Mouse (Mus musculus): Measurements from ENCODE around the gene Pik3ip1.

The Pik3ip1 gene

GRCm38 (mm10) chr11:3329891-3330451 lies at the start of gene Pik3ip1:
Gene Pik3ip1 (plus strand): TSS chr11:3330401.
- no peak for DNase-seq (ENCODE audit: low spot score)

DNA sequence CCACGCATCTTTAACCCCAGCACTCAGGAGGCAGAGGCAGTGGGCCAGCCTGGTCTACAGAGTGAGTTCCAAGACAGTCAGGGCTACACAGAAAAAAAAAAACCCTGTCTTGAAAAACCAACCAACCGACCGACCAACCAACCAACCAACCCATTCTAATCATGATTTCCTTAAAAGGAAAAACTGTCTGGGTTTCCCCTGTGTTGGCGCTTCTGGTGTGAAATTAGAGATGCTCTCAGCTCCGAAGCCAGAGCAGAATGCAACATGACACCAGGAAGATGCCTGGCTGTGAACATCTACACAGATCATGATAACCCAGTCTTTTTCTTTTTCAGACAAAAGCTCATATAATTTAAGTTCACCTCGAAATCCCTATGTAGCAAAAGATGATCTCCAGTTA lies 47.3 kb upstream of the Pik3ip1 start:
- no peak for DNase-seq (ENCODE audit: low spot score)

- no peak for DNase-seq (ENCODE audit: low spot score)
Observed at GRCm38 (mm10) chr11:3283645-3284044, 46.6 kb upstream of the Pik3ip1 start.

GRCm38 (mm10) chr11:3285940-3286339 lies 44.3 kb upstream of the Pik3ip1 start:
- no peak for DNase-seq (ENCODE audit: low spot score)

DNA sequence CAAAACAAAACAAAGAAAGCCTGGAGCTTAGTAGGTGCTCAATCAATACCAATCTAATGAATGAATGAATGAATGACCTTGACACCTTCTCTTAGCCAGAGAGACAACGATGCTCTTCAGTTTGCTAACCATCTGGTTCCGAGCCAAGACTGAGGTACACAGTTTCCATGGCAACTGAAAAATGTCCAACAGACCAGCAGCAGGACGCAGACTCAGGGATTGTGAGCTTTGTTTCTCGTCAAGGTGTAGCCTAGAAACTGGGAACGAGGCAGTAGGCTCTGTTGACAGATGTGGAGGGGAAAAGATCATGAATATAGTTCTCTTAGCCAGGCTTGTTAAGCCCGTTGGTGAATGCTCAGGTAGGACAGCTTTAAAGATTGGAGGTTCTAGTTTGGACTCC lies 43.1 kb upstream of the Pik3ip1 start:
- no peak for DNase-seq (ENCODE audit: low spot score)

GRCm38 (mm10) chr11:3287921-3288320 lies 42.3 kb upstream of the Pik3ip1 start:
- no peak for DNase-seq (ENCODE audit: low spot score)

DNA sequence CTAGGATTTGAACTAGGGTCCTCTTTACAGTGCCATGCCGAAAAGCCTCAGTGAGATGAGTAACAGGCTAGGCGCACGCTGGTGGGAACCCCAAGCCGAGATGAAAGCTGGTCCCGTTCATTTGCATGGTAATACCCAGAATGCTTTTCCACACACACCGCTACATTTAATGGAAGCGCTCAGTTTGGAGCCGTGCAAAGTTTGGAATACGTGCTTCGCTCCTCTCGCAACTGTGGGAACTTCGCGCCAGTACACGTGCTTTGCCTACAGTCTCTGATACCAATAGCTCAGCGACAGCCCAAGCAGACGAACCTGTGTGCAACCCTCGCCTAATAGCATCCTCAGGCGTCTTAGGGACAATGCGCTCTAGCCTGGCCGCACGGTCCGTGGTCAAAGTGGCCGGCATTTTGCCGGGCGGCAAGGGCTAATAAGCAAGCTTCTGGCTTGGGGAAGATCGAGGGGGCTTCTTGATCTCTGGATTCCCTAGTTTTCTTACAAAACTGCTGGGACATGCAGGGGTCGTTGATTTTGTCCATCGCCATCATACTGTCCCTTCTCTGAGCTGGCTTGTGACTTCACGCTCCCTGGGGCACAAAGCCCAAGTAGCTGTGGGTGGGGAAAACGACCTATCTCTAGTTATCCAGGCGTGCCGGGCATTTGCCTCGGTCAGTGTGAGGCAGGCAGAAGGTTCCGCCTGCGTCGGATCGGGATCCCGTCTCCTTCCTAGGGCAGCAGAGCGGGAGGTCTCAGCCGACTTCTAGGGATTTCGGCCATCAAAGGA lies 41.5 kb upstream of the Pik3ip1 start, which contains the start of gene Patz1:
Gene Patz1, plus strand, starts transcription at position 354 of the 781 bp plus-strand sequence.
- peak; percentile 51 for DNase-seq (ENCODE audit: low spot score)

GRCm38 (mm10) chr11:3289302-3289802 lies 40.8 kb upstream of the Pik3ip1 start:
- peak; percentile 83 for DNase-seq (ENCODE audit: low spot score)

DNA sequence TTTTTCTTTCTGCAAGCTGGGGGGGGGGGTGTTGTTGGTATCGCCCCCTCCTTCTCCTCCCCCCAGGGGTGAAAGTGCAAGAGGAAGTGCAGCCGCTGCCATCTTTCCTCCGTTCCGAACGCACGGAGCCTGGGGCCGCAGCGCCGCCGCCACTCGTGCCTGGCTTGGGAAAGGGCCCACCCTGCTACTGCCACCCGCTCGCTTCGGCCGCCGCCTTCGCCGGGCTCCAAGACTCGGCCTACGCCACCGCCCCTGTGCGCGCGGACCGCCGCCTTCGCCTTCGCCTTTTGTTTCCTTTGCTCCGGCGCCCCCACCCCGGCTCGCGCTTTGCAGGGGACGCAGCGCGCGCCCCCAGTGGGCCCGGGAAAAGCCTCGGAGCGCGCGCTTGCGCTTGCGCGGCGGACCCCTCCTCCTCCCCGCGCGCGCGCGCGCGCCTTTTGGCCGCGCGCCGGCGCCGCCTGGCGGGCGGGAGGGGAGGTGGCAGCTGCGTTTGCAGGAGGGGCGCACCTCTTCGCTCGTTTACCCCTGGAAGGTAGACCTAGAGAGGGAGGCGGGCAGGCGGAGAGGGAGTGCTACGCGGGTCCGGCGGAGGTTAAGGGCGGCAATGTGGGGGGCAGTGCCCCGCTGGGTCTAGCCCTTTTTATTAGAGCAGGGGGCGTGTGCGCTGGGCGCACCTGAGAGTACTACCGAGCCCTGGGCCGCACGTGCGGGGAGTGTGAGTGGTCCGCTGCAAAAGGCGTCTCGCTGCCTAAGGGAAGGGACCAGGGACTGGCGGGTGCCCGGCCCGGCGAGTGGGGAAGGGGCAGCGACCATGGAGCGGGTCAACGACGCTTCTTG lies 40.2 kb upstream of the Pik3ip1 start:
- DNase-seq (ENCODE audit: low spot score): peak; percentile 86

- peak; percentile 54 for DNase-seq (ENCODE audit: low spot score)
Observed at GRCm38 (mm10) chr11:3290640-3291310, 39.4 kb upstream of the Pik3ip1 start.

GRCm38 (mm10) chr11:3291311-3292061 lies 38.7 kb upstream of the Pik3ip1 start:
- no peak for DNase-seq (ENCODE audit: low spot score)

- DNase-seq (ENCODE audit: low spot score): peak; percentile 68
Observed at GRCm38 (mm10) chr11:3292062-3292421, 38.2 kb upstream of the Pik3ip1 start.

DNA sequence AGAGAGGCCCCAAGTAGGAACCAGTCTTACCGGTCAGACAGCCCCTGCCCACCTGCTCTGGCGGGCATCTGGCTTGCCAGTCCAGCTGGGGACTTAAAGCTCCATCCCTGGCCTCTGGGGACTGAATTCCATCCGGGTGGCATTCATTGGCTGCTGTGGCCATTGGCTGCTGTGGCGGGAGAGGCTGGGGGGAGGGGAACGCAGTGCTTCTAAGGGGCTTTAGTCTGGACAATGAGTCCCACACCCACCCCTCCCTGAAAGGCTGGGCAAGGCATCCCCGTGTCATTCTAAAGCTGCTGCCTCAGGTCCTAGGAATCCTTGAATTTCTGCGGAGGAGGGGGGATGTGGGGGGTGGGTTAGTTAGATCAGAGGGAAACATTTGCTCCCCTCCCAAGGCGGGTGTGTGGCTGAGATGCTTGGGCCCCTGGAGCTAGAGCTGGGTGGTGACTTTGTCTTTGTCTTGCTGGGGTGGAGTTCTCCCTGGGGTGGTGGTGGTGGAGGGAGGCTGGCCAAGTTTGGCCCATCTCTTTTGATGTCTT lies 37.4 kb upstream of the Pik3ip1 start:
- DNase-seq (ENCODE audit: low spot score): no peak

DNA sequence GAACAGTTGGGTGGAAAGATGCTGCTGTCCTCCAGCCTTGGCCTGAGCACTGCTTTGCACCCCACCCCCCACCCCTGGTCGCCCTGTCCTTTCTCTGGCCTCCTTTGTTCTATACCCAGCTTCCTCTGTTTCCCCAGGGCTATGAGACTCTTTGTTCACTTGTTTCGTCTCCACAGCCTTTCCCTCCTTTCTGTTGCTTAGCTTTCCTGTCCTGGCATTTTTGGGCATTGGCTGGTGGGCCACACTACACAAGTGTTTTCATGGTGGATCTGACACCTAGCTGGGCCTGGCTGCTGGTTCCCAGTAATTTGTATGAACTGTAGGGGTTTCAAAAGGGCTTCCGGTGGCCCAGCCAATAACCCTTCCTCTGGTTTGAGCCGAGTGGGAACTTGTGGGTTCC lies 36.8 kb upstream of the Pik3ip1 start:
- no peak for DNase-seq (ENCODE audit: low spot score)

DNA sequence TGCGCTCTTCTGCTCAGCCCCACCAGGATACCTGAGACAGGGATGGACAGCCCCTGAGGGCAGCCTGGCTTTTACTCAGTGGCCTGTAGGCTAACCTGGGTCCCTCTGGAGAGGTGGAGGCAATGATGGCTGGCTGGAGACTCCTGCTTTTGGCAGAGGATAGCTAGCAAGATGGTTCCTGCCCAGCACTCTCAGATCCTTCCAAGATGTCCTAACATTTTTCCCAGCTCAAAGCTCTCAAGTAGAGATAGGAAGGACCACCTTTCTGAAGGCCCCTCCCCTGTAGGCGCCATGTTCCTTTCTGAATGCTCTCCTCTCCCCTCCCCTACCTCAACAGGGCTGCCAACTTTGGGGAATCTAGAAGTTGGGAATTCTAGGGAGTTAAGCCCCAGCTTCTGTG lies 35.6 kb upstream of the Pik3ip1 start:
- no peak for DNase-seq (ENCODE audit: low spot score)

DNA sequence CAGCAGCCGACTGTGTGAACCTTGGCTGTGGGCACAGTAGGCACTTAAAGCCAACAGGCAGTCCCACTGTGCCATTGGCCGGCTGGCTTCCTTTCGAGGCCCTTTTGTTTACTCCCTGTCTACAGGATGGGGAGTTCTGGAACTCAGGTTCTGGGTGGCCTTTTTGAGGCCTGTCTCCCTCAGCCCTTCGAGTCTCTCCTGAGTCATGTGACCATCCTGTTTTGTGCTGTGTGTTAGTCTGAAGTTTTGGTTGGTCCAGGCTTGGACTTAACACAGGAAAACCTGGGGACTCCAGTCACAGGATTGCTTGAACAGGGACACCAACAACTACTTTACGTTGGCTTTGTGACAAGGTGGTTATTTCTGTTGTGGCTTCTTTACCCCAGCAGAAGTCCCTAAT lies 34.1 kb upstream of the Pik3ip1 start:
- DNase-seq (ENCODE audit: low spot score): no peak

DNA sequence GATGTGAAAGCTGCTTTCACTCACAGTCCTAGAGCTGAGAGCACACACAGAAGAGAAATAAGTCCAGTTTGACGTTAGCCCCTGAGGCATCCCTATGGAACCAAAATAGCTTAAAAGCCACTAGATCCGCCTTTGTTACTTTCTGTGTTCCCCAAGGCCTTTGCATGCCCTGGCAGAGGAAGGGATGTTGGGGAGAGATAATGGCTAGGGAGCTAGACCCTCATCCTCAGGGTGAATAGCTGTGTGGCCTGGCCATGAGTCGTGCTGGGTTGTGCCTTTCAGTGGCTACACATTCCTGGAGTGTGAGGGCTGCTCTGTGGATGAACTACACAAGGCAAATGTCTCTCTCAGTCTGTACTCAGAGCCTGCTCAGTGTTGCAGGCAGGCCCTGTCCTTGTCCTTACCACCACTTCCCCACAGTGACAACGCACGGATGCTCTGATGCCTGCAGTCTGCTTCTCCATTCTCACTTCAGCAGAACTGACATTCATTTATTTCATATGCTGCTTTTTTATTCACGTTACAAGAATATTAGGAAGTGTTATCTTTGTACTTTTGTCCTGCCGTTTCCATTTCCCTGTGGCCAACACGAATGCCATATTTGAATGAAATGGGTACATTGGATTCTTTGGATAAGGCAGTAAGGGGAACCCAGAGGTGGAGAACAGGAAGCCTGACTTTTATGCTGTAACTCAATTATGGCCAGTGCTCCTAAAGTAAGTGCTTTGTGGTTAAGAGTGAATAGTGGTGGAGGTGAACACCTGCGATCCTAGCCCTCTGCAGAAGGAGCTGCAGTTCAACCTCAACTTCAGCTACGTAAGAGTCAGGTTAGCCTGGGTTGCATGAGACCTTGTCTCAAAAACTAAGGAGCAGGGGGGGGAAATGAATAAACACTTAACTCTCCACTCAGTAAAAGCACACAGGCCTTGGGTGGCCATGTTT lies 32.1 kb upstream of the Pik3ip1 start:
- DNase-seq (ENCODE audit: low spot score): no peak

- DNase-seq (ENCODE audit: low spot score): no peak
Observed at GRCm38 (mm10) chr11:3298813-3299185, 31.4 kb upstream of the Pik3ip1 start.

- no peak for DNase-seq (ENCODE audit: low spot score)
Observed at GRCm38 (mm10) chr11:3301075-3301474, 29.1 kb upstream of the Pik3ip1 start.

- DNase-seq (ENCODE audit: low spot score): no peak
Observed at GRCm38 (mm10) chr11:3302385-3302784, 27.8 kb upstream of the Pik3ip1 start.
